Mouse (Mus musculus) cerebellum, adult 2 months (tissue): ENCODE data around the gene Plxdc1. TPM values are rescaled to one million over a fixed set of nuclear protein-coding genes. Genes with fewer than 3 reads are reported as not detected.
"Not testable (repeated sequence)": the region's sequence is repeated elsewhere in the genome, so short reads cannot be mapped to it uniquely, and the experiment has no call there.

Experiments used
- DNase-seq, 2 experiments: peaks; one replicate each; pipeline ENCODE4 v3.0.0; 2021
- H3K27ac ChIP-seq: fragments of 200-500 bp; 2 replicates; pipeline ENCODE4 v1.5.1; 2012; ENCODE audit warnings: low read length, control low read depth, inconsistent platforms; ENCODE audit not compliant: insufficient read depth
- H3K27me3 ChIP-seq: fragments of 200-500 bp; 2 replicates; pipeline ENCODE4 v1.6.1; 2012; ENCODE audit warnings: inconsistent platforms, mild to moderate bottlenecking, low read length, moderate library complexity; ENCODE audit not compliant: control insufficient read depth, insufficient read depth
- H3K4me1 ChIP-seq: fragments of 200-500 bp; 2 replicates; pipeline ENCODE4 v1.6.1; 2011; ENCODE audit warnings: low read length; ENCODE audit not compliant: control insufficient read depth, insufficient read depth
- H3K4me3 ChIP-seq: fragments of 200-500 bp; replicated peaks from 2 replicates; pipeline ENCODE3; 2011; ENCODE audit warnings: mild to moderate bottlenecking, low read depth, low read length, control low read depth; ENCODE audit not compliant: insufficient read depth
- CTCF ChIP-seq: fragments of 200-500 bp; IDR thresholded peaks from 2 replicates; pipeline ENCODE4 v1.5.1; 2011; ENCODE audit warnings: low read depth, mild to moderate bottlenecking, control low read depth, low read length, moderate library complexity, borderline replicate concordance; ENCODE audit not compliant: insufficient read depth
- POLR2A ChIP-seq: fragments of 200-500 bp; IDR thresholded peaks from 2 replicates; pipeline ENCODE4 v1.6.1; 2011; ENCODE audit warnings: low read length, control low read depth, borderline replicate concordance; ENCODE audit not compliant: insufficient read depth
- WGBS: fragments of 180-500 bp; shearing (Covaris S2); methylation state at CpG from one replicate; pipeline ENCODE4 v1.1.7; 2018; 5-methylcytosine and 5-hydroxymethylcytosine counted together
- polyA plus RNA-seq: library from polyadenylated mRNA; depleted of rRNA; stranded (reverse); fragments of >200 nt; gene quantifications from 2 replicates; pipeline ENCODE4 v1.2.3, GENCODE M21; 2012

Gene Plxdc1
- polyA plus RNA-seq, 1 experiment: 46.2 TPM

DNA sequence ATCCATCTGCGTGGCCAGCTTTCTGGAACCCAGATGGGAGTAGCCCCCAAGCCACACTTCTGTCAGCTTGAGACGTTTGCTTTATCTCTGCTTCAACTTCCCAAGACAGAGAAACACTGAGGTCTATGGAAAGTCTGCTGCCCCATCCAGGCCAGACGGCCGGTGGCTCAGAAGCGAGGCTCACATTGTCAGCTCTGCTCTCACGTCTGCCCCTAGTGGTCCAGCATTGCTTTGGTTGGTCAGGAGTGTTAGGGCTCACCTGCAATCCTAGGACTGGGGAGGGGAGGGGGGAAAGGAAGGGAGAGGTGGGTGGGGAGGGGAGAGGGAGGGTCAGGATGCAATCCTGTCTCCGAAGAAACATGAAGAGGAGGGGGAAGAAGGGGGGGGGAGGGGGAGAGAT, 38.8 kb downstream of the Plxdc1 start:
- Histone ChIP-seq H3K4me3 (no peak overlapping the region), H3K27ac (no peak overlapping the region), H3K4me1 (peaks cover 8% of the 10 kb centered on the region), H3K27me3 (no peaks in the 10 kb centered on the region)
- DNase-seq: peak; percentile 36 to 45
- 18% methylated on average over 7 of the region's 7 CpGs for WGBS
- no peak for TF ChIP-seq POLR2A
- peak; percentile 79 for TF ChIP-seq CTCF

DNA sequence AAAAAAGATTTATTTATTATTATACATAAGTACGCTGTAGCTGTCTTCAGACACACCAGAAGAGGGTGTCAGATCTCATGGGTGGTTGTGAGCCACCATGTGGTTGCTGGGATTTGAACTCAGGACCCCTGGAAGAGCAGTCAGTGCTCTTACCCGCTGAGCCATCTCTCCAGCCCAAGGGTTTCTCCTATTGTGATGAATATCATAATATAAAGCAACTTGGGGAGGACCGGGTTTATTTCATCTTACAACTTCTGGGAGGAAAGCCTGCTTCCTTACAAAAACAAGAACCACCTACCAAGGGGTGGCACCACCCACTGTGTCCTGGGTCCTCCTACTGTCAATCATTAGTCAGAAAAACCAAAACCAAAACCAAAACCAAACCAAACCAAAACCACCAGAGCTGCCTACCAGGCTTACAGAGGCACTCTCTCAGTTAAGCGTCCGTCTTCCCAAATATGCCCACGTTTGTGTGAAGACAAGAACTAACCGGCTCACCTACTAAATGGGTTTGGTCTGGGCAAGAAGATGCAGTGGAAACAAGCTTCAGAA, 40.4 kb downstream of the Plxdc1 start:
- H3K27ac ChIP-seq, H3K4me1 ChIP-seq, DNase-seq, H3K27me3 ChIP-seq, H3K4me3 ChIP-seq: not testable (repeated sequence)
- 91% methylated on average over 7 of the region's 7 CpGs for WGBS

DNA sequence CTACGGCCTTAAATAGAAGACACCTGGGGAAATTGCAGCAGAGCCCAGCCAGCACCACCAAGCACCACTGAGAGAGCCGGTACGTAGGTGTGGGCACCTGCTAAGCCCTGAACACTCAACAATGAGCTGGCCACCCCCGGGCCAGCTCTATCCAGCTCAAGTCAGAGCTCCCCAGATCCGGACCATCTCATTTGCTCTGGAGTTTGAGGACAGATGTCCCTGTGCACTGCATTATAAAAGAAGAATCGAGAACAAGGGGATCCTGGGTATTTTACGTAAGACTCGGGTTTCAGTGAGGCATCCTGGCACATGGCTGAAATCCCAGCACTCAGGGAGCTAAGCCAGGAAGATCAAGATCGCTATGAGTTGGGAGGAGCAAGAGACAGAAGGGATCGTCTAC, 41.2 kb downstream of the Plxdc1 start:
- no peak for DNase-seq
- peaks cover 8% of the 10 kb centered on the region for H3K4me1 ChIP-seq
- 58% methylated on average over 10 of the region's 10 CpGs for WGBS
- no peak overlapping the region for H3K4me3 ChIP-seq
- no peak overlapping the region for H3K27ac ChIP-seq
- no peaks in the 10 kb centered on the region for H3K27me3 ChIP-seq
- TF ChIP-seq CTCF: no peak
- no peak for TF ChIP-seq POLR2A

DNA sequence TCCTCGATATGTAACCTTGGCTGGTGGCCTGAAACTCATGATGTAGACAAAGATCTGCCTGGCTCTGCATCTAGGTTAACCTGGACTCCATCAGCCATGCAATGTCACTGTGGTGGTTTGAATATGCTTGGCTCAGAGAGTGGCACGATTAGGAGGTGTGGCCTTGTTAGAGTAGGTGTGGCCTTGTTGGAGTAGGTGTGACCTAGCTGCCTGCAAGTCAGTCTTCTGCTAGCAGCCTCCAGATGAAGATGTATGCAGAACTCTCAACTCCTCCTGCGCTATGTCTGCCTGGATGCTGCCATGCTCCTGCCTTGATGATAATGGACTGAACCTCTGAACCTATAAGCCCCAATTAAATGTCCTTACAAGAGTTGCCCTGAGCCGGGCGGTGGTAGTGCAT, 43.0 kb downstream of the Plxdc1 start:
- 74% methylated on average over 5 of the region's 5 CpGs for WGBS
- no peak overlapping the region for H3K27ac ChIP-seq
- no peak for DNase-seq
- no peaks in the 10 kb centered on the region for H3K27me3 ChIP-seq
- no peaks in the 10 kb centered on the region for H3K4me1 ChIP-seq
- no peak for TF ChIP-seq CTCF
- no peak for TF ChIP-seq POLR2A
- H3K4me3 ChIP-seq: no peak overlapping the region

DNA sequence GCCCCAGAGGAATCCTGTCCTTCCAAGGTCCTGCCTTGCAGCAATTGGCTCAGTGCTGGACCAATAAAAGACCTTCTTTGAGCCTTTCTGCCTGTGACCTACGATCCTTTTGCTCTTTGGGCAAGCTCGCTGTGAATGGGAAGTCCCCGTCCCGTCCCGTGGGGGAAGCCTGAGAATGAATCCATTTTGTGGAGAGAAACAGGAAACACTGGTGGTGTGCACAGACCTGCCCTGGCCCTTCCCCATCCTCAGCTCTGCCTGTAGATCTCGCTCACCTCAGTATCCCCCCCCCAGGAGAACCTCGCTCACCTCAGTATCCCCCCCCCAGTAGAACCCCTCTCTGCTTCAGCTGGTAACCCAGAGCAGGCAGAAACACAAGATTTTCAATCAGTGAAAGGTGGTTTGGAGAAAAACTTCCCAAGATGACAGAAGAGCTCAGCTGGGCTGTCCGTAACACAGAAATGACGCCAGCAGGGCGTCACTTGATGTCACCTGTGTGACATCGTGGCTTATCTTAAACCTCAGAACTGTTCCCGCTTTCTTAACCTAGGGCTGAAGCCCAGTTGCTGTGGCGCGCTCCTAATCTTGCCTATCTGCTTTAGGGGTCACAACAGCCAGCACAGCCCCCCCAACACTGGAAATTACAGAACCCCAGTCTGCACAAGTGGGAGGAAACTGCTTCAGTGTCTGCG, 43.7 kb downstream of the Plxdc1 start:
- no peak overlapping the region for H3K4me3 ChIP-seq
- no peak overlapping the region for H3K27ac ChIP-seq
- 84% methylated on average over 15 of the region's 15 CpGs for WGBS
- TF ChIP-seq CTCF (no peak), POLR2A (no peak)
- H3K4me1 ChIP-seq: no peaks in the 10 kb centered on the region
- no peak for DNase-seq
- no peaks in the 10 kb centered on the region for H3K27me3 ChIP-seq

DNA sequence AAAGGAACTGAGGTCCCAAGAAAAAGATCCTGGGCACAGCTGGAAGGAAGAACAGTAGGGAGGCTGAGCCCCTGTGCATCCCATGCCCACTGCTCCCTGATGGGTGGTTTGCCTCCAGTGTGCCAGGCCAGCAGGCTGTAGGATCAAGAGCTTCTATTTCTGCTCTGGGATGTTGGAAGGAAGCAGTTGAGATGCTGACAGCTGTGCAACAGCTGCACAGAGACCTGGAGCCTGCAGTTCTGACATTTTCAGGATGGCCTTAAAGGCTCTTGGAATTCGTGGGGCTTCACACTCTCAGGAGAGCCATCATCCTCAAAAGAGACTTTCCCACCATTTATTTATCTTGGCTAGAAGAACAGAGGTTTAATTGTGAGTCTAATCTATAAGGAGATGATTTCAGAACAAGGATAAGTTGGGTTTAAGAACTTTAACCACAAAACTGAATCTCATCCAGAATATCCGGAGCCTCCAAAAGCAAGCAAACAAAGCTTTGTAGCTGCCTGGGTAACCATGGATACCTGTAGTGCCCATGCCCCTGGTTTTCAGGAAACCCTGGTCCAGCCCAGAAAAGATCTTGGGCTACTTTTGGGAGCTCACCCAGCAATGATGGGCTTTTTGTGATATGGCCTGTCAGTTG, 48.7 kb downstream of the Plxdc1 start:
- no peaks in the 10 kb centered on the region for H3K4me1 ChIP-seq
- no peak overlapping the region for H3K27ac ChIP-seq
- TF ChIP-seq POLR2A: no peak
- DNase-seq: no peak
- WGBS: 62% methylated on average over 2 of the region's 2 CpGs
- H3K27me3 ChIP-seq: no peaks in the 10 kb centered on the region
- no peak overlapping the region for H3K4me3 ChIP-seq

DNA sequence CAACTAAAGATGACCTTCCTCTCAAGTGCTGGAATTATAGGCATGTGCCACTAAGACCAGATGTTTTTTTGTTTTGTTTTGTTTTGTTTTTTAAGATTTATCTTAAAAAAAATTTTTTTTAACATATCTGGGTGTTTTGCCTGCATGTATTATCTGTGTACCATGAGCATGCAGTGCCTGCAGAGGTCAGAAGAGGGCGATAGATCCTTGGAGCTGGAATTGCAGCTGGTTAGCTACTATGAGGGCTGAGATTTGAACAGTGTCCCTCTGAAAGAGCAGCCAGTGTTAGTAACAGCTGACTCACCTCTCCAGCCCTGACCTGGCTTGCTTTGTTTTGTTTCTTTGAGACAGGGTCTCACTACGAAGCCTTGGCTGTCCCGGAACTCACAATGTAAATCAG, 49.5 kb downstream of the Plxdc1 start:
- Histone ChIP-seq H3K4me3 (no peak overlapping the region), H3K27ac (no peak overlapping the region), H3K4me1 (no peaks in the 10 kb centered on the region), H3K27me3 (no peaks in the 10 kb centered on the region)
- peak in 1 of 2 experiments; percentile 37 for DNase-seq
- TF ChIP-seq CTCF: peak; percentile 61
- TF ChIP-seq POLR2A: no peak
- WGBS: 47% methylated on average over 3 of the region's 3 CpGs

DNA sequence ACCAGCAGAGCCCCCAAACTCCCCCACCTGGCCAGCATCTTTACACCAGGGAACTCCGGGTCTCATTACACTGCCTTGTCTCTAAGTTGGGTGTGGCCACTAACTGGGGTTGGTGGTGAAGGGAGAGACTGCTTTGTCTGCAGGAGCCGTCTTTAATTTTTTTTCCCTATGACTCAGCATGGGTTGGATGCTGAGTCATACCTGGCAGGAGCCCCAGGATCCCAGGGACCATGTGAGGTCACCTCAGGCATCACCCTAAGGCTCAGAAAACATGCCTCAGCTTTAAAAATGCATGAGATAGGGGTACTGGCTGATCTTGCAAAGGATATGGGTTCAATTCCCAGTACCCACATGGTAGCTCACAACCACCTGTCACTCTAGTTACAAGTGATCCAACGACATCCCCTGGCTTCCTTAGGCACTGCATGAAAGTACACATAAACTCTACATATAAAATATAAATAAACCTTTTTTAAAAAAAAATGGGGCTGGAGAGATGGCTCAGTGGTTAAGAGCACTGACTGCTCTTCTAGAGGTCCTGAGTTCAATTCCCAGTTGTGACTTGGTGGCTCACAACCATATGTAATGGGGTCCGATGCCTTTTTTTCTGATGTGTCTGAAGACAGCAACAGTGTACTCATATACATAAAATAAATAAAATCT, 50.2 kb downstream of the Plxdc1 start:
- no peaks in the 10 kb centered on the region for H3K4me1 ChIP-seq
- no peak overlapping the region for H3K27ac ChIP-seq
- no peak overlapping the region for H3K4me3 ChIP-seq
- TF ChIP-seq CTCF (no peak), POLR2A (no peak)
- WGBS: 58% methylated on average over 4 of the region's 4 CpGs
- DNase-seq: no peak
- no peaks in the 10 kb centered on the region for H3K27me3 ChIP-seq
